In the genomic region with DNA sequence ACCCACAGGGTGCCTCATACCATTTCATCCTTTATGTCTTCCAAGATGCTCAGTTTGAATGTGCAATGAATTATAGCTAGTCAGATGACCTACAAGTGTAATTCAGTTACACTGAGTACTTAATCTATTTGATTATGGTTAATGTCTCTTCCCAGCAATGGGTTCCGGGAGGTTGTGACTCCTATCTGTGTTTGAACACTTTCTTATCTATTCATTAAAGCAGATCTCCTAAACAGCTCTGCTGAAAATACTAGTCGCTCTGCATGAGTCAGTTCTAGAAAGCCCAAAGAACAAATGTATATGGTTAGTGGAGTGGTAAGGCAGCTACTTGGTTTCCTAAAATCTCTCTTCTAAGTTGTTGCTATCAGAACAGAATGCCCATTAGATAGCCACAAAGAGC, we compare ENCODE assay signal across 24 mouse cellular contexts. TPM values are rescaled to one million over a fixed set of nuclear protein-coding genes. Genes with fewer than 3 reads are reported as not detected.
A peak's percentile ranks its signal among the peaks of the same experiment; 100 is the strongest.
DNase-seq lines count a peak whose midpoint lies in the region; ATAC-seq lines count a peak whose summit lies in the region.
"Had no signal": no experiment of that assay in that cellular context is flagged by ENCODE, and none has a peak within 500 bp of the region (broad histone marks: within the 10 kb centered on the region; RNA-seq: fewer than 3 reads in every experiment).

No protein-coding gene starts in this region.

- H3K27me3 ChIP-seq in embryonic facial prominence, embryonic 12.5 days, result no peaks in the 10 kb centered on the region
- H3K27me3 ChIP-seq in embryonic facial prominence, embryonic 10.5 days (replicated peaks; ENCODE audit: low read depth, poor library complexity, severe bottlenecking), result no peaks in the 10 kb centered on the region
- H3K27me3 ChIP-seq in kidney, embryonic 16.5 days (ENCODE audit: insufficient read depth, low read length), result no peaks in the 10 kb centered on the region
- no peaks in the 10 kb centered on the region for H3K27me3 ChIP-seq in liver, embryonic 16.5 days (ENCODE audit: control insufficient read depth, insufficient read depth, low read depth, low read length)
- no peaks in the 10 kb centered on the region for H3K27me3 ChIP-seq in midbrain, embryonic 11.5 days (ENCODE audit: control insufficient read depth, insufficient read depth, low read length)
- H3K27me3 ChIP-seq: heart, embryonic 15.5 days; hindbrain, embryonic 15.5 days; limb, embryonic 12.5 days; megakaryocyte, embryonic 14.5 days; midbrain, embryonic 15.5 days; neural tube, embryonic 12.5 days had no signal

- WGBS in embryonic facial prominence, embryonic 12.5 days, result 73% methylated on average over 2 of the region's 2 CpGs
- 74% methylated on average over 2 of the region's 2 CpGs for WGBS in embryonic facial prominence, embryonic 10.5 days
- 57% methylated on average over 2 of the region's 2 CpGs for WGBS in kidney, embryonic 16.5 days
- 18% methylated on average over 2 of the region's 2 CpGs for WGBS in liver, embryonic 16.5 days (ENCODE audit: insufficient replicate concordance)
- WGBS in midbrain, embryonic 11.5 days, result 79% methylated on average over 2 of the region's 2 CpGs

- H3K27ac ChIP-seq in embryonic facial prominence, embryonic 12.5 days, result 0 out of 2 replicates have a peak overlapping the region, but pooled peaks have one; percentile 23
- H3K27ac ChIP-seq in embryonic facial prominence, embryonic 10.5 days (replicated peaks), result no peak overlapping the region
- H3K27ac ChIP-seq in kidney, embryonic 16.5 days (ENCODE audit: low read length), result peak overlapping the region; percentile 29; the same call in 1 of the 2 replicates
- H3K27ac ChIP-seq in liver, embryonic 16.5 days (ENCODE audit: low read length), result 0 out of 2 replicates have a peak overlapping the region, but pooled peaks have one; percentile 35
- H3K27ac ChIP-seq in midbrain, embryonic 11.5 days (ENCODE audit: low read depth, low read length), result no peak overlapping the region
- H3K27ac ChIP-seq: forebrain, embryonic 10.5 days; heart, embryonic 15.5 days; hindbrain, embryonic 15.5 days; limb, embryonic 12.5 days; midbrain, embryonic 15.5 days; neural tube, embryonic 12.5 days had no signal

- no peak overlapping the region for H3K4me3 ChIP-seq in embryonic facial prominence, embryonic 12.5 days
- H3K4me3 ChIP-seq in embryonic facial prominence, embryonic 10.5 days, result no peak overlapping the region
- no peak overlapping the region for H3K4me3 ChIP-seq in kidney, embryonic 16.5 days (ENCODE audit: low read length)
- H3K4me3 ChIP-seq in liver, embryonic 16.5 days (ENCODE audit: low read depth, low read length), result no peak overlapping the region
- no peak overlapping the region for H3K4me3 ChIP-seq in midbrain, embryonic 11.5 days (ENCODE audit: low read depth, low read length)
- H3K4me3 ChIP-seq: forebrain, embryonic 10.5 days; heart, embryonic 15.5 days; hindbrain, embryonic 15.5 days; limb, embryonic 12.5 days; megakaryocyte, embryonic 14.5 days; midbrain, embryonic 15.5 days; neural tube, embryonic 12.5 days had no signal

- ATAC-seq in embryonic facial prominence, embryonic 12.5 days (ENCODE audit: insufficient number of reproducible peaks, insufficient read depth, low FRiP score, low TSS enrichment), result no peak
- no peak for ATAC-seq in kidney, embryonic 16.5 days (ENCODE audit: low FRiP score, low TSS enrichment)
- peak; percentile 56 for ATAC-seq in liver, embryonic 16.5 days (ENCODE audit: low read depth)
- no peak for ATAC-seq in midbrain, embryonic 11.5 days (ENCODE audit: low FRiP score)
- ATAC-seq: forebrain, postnatal 0 days; midbrain, embryonic 15.5 days had no signal

- no peak overlapping the region for H3K9ac ChIP-seq in embryonic facial prominence, embryonic 12.5 days
- no peak overlapping the region for H3K9ac ChIP-seq in kidney, embryonic 16.5 days (replicated peaks; ENCODE audit: low read length)
- no peak overlapping the region for H3K9ac ChIP-seq in liver, embryonic 16.5 days (ENCODE audit: low read depth, low read length)
- H3K9ac ChIP-seq in midbrain, embryonic 11.5 days (ENCODE audit: low read length), result no peak overlapping the region
- H3K9ac ChIP-seq: forebrain, postnatal 0 days; heart, embryonic 15.5 days; hindbrain, embryonic 15.5 days; limb, embryonic 12.5 days; midbrain, embryonic 15.5 days; neural tube, embryonic 12.5 days had no signal

- H3K4me2 ChIP-seq in embryonic facial prominence, embryonic 12.5 days (replicated peaks), result no peak overlapping the region
- H3K4me2 ChIP-seq in kidney, embryonic 16.5 days (replicated peaks; ENCODE audit: low read depth, low read length), result no peak overlapping the region
- no peak overlapping the region for H3K4me2 ChIP-seq in liver, embryonic 16.5 days (ENCODE audit: low read depth, low read length)
- H3K4me2 ChIP-seq in midbrain, embryonic 11.5 days, result no peak overlapping the region
- H3K4me2 ChIP-seq: heart, embryonic 15.5 days; hindbrain, embryonic 15.5 days; limb, embryonic 12.5 days; midbrain, embryonic 15.5 days; neural tube, embryonic 12.5 days had no signal

- H3K4me1 ChIP-seq in embryonic facial prominence, embryonic 12.5 days, result peaks cover 25% of the 10 kb centered on the region
- H3K4me1 ChIP-seq in embryonic facial prominence, embryonic 10.5 days, result peaks cover 41% of the 10 kb centered on the region
- H3K4me1 ChIP-seq in kidney, embryonic 16.5 days (ENCODE audit: insufficient read depth, low read length), result peaks cover 17% of the 10 kb centered on the region
- H3K4me1 ChIP-seq in liver, embryonic 16.5 days (ENCODE audit: control insufficient read depth, low read depth, low read length), result peaks cover 21% of the 10 kb centered on the region
- no peaks in the 10 kb centered on the region; the same call in none of the 2 replicates for H3K4me1 ChIP-seq in midbrain, embryonic 11.5 days (ENCODE audit: control insufficient read depth, insufficient read depth, low read length)
- H3K4me1 ChIP-seq: midbrain, embryonic 15.5 days had no signal

- H3K9me3 ChIP-seq in embryonic facial prominence, embryonic 12.5 days, result no peaks in the 10 kb centered on the region
- no peaks in the 10 kb centered on the region for H3K9me3 ChIP-seq in embryonic facial prominence, embryonic 10.5 days
- H3K9me3 ChIP-seq in kidney, embryonic 16.5 days (ENCODE audit: low read length), result no peaks in the 10 kb centered on the region
- no peaks in the 10 kb centered on the region for H3K9me3 ChIP-seq in liver, embryonic 16.5 days (replicated peaks; ENCODE audit: control insufficient read depth, low read length)
- no peaks in the 10 kb centered on the region for H3K9me3 ChIP-seq in midbrain, embryonic 11.5 days (ENCODE audit: control insufficient read depth, low read length)
- H3K9me3 ChIP-seq: forebrain, embryonic 10.5 days; heart, embryonic 15.5 days; hindbrain, embryonic 15.5 days; limb, embryonic 12.5 days; megakaryocyte, embryonic 14.5 days; midbrain, embryonic 15.5 days; neural tube, embryonic 12.5 days had no signal

- no peak for DNase-seq in embryonic facial prominence, embryonic 10.5 days (ENCODE audit: low spot score)
- DNase-seq in kidney, adult 9 months, result no peak
- peak; percentile 34 for DNase-seq in c-Kit-positive CD71-positive TER-119-negative erythroid progenitor cells, embryonic 14.5 days (ENCODE audit: low read depth)
- no peak for DNase-seq in layer of hippocampus, adult 9-11 months
- no peak for DNase-seq in midbrain, embryonic 11.5 days (ENCODE audit: low spot score, missing footprints)
- DNase-seq: adrenal gland, postnatal 14 days; cerebellum, adult 8-10 months; forebrain, postnatal 0 days; gastrocnemius, postnatal 14 days; heart, adult 18-20 months; kidney, postnatal 10 days; lung, adult 2 months; lung, postnatal 36 days; thymus, postnatal 14 days had no signal

- H3K36me3 ChIP-seq in embryonic facial prominence, embryonic 12.5 days, result peaks cover 4% of the 10 kb centered on the region; the same call in 1 of the 2 replicates
- H3K36me3 ChIP-seq in embryonic facial prominence, embryonic 10.5 days (replicated peaks), result peaks cover 7% of the 10 kb centered on the region; the same call in 1 of the 2 replicates
- no peaks in the 10 kb centered on the region for H3K36me3 ChIP-seq in kidney, embryonic 16.5 days (ENCODE audit: insufficient read depth, low read length)
- H3K36me3 ChIP-seq in liver, embryonic 16.5 days (ENCODE audit: control insufficient read depth, insufficient read depth), result no peaks in the 10 kb centered on the region; the same call in 1 of the 2 replicates
- H3K36me3 ChIP-seq in midbrain, embryonic 11.5 days (ENCODE audit: control insufficient read depth, insufficient read depth, low read length), result 0 out of 2 replicates have a peak, but pooled peaks cover 2% of the 10 kb centered on the region
- H3K36me3 ChIP-seq: forebrain, embryonic 10.5 days; midbrain, embryonic 15.5 days; neural tube, embryonic 12.5 days had no signal

RNA-seq across cellular contexts. Expression of a gene that starts 22.6 kb away (rescaled TPM):
- 45.7 and 51.0 TPM in 2 replicates for polyA plus RNA-seq in embryonic facial prominence, embryonic 12.5 days (2016; fragmentation: Nextera tagmentation; extraction: Ambion mirVana)
- 57.1 and 63.6 TPM in 2 replicates for polyA plus RNA-seq in embryonic facial prominence, embryonic 10.5 days (2016; fragmentation: Nextera tagmentation; extraction: Ambion mirVana)
- polyA plus RNA-seq in kidney, embryonic 16.5 days (2015; fragmentation: Nextera tagmentation; extraction: Ambion mirVana), result 39.5 and 44.9 TPM in 2 replicates
- polyA plus RNA-seq in liver, embryonic 16.5 days (2015; fragmentation: Nextera tagmentation; extraction: Ambion mirVana), result 18.1 and 18.6 TPM in 2 replicates
- 59.0 and 67.9 TPM in 2 replicates for polyA plus RNA-seq in midbrain, embryonic 11.5 days (2014; fragmentation: Nextera tagmentation; extraction: Ambion mirVana)

Comparison
In these comparisons a context has a peak if more than half of its experiments do, and no peak if none do; other contexts are left out.
1. H3K27ac ChIP-seq: peak in embryonic facial prominence, embryonic 12.5 days (single experiment), kidney, embryonic 16.5 days (single experiment) and liver, embryonic 16.5 days (single experiment); none in embryonic facial prominence, embryonic 10.5 days (single experiment) and midbrain, embryonic 11.5 days (single experiment).